Comparison of ENCODE assay signal across 23 mouse cellular contexts in the genomic region with DNA sequence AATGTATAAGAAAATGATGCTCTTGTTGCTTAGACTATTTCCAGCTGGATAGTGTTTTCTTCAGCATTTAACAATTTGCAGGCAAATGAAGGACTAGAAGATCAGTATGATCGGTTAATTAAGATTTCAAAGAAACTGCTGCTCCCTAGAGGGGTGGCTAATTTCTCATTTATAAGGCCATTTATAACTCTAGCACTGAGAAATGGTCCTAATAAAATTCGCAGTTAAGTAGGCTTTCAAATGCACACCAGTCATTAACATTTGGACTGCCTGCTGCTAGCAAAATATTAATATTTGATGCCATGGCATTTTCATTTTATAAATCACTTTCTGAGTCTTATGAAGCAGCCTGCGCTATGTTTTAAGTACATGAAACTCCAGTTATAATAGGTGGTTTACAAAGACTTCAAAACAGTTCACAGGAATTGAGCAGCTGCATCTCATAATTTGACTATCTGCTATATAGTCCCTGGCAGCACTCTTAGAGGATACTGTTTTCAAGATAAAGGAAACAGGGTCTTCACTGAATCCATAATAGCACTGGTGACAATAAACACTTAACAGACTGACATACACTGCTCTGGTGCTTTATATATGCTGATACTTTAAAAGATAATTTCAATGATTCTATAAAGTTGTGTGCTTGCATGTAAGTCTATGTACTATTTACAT.
DNase-seq lines count a peak whose midpoint lies in the region; ATAC-seq and TF ChIP-seq lines count a peak whose summit lies in the region.
"Had no signal": no experiment of that assay in that cellular context is flagged by ENCODE, and none has a peak within 500 bp of the region (broad histone marks: within the 10 kb centered on the region; RNA-seq: fewer than 3 reads in every experiment).

No protein-coding gene starts in this region.

- H3K36me3 ChIP-seq in hindbrain, embryonic 13.5 days: no peaks in the 10 kb centered on the region
- no peaks in the 10 kb centered on the region for H3K36me3 ChIP-seq in hindbrain, embryonic 12.5 days
- no peaks in the 10 kb centered on the region for H3K36me3 ChIP-seq in midbrain, embryonic 15.5 days (replicated peaks)
- no peaks in the 10 kb centered on the region for H3K36me3 ChIP-seq in midbrain, embryonic 13.5 days
- no peaks in the 10 kb centered on the region for H3K36me3 ChIP-seq in hindbrain, postnatal 0 days (ENCODE audit: insufficient read depth, low read length)
- H3K36me3 ChIP-seq in neural tube, embryonic 15.5 days: no peaks in the 10 kb centered on the region
- H3K36me3 ChIP-seq: embryonic facial prominence, embryonic 13.5 days; forebrain, embryonic 12.5 days; G1E; heart, embryonic 10.5 days had no signal

- peak; percentile 30 for DNase-seq in hindbrain, postnatal 0 days (ENCODE audit: low spot score)
- DNase-seq in spleen, postnatal 10 days (ENCODE audit: low spot score in 2 of 2): no peak
- DNase-seq: adrenal gland, adult 8-10 months; adrenal gland, postnatal 36 days; B cell, adult 2 months; cerebellum, adult 11 months; cerebellum, adult 8-10 months; cerebellum, postnatal 14 days; gastrocnemius, postnatal 10 days; heart, adult 18-20 months; heart, postnatal 10 days; heart, postnatal 4 days had no signal

- 0 out of 2 replicates have a peak overlapping the region, but pooled peaks have one; percentile 13 for H3K27ac ChIP-seq in hindbrain, embryonic 13.5 days
- H3K27ac ChIP-seq in hindbrain, embryonic 12.5 days: no peak overlapping the region
- no peak overlapping the region for H3K27ac ChIP-seq in midbrain, embryonic 15.5 days
- H3K27ac ChIP-seq in midbrain, embryonic 13.5 days: no peak overlapping the region
- no peak overlapping the region for H3K27ac ChIP-seq in hindbrain, postnatal 0 days
- H3K27ac ChIP-seq in neural tube, embryonic 15.5 days (replicated peaks): no peak overlapping the region
- H3K27ac ChIP-seq: embryonic facial prominence, embryonic 13.5 days; forebrain, embryonic 12.5 days; heart, embryonic 10.5 days had no signal

- H3K4me2 ChIP-seq in hindbrain, embryonic 13.5 days: no peak overlapping the region
- H3K4me2 ChIP-seq in hindbrain, embryonic 12.5 days (replicated peaks): no peak overlapping the region
- H3K4me2 ChIP-seq in midbrain, embryonic 15.5 days: no peak overlapping the region
- no peak overlapping the region for H3K4me2 ChIP-seq in midbrain, embryonic 13.5 days (replicated peaks)
- H3K4me2 ChIP-seq in hindbrain, postnatal 0 days (ENCODE audit: low read depth, low read length): no peak overlapping the region
- H3K4me2 ChIP-seq in neural tube, embryonic 15.5 days: no peak overlapping the region
- H3K4me2 ChIP-seq: embryonic facial prominence, embryonic 13.5 days; forebrain, embryonic 12.5 days had no signal

- no peaks in the 10 kb centered on the region for H3K9me3 ChIP-seq in hindbrain, embryonic 13.5 days
- H3K9me3 ChIP-seq in hindbrain, embryonic 12.5 days (replicated peaks): no peaks in the 10 kb centered on the region
- H3K9me3 ChIP-seq in midbrain, embryonic 15.5 days: no peaks in the 10 kb centered on the region
- no peaks in the 10 kb centered on the region for H3K9me3 ChIP-seq in midbrain, embryonic 13.5 days
- no peaks in the 10 kb centered on the region for H3K9me3 ChIP-seq in hindbrain, postnatal 0 days (ENCODE audit: low read length)
- H3K9me3 ChIP-seq in neural tube, embryonic 15.5 days (replicated peaks): no peaks in the 10 kb centered on the region
- H3K9me3 ChIP-seq: embryonic facial prominence, embryonic 13.5 days; forebrain, embryonic 12.5 days; G1E; heart, embryonic 10.5 days had no signal

- 50% methylated on average over 3 of the region's 3 CpGs for WGBS in hindbrain, embryonic 13.5 days
- WGBS in hindbrain, embryonic 12.5 days: 78% methylated on average over 3 of the region's 3 CpGs
- 49% methylated on average over 3 of the region's 3 CpGs for WGBS in midbrain, embryonic 15.5 days
- WGBS in midbrain, embryonic 13.5 days: 67% methylated on average over 3 of the region's 3 CpGs
- 55% methylated on average over 3 of the region's 3 CpGs for WGBS in hindbrain, postnatal 0 days
- WGBS in neural tube, embryonic 15.5 days: 38% methylated on average over 3 of the region's 3 CpGs

- no peaks in the 10 kb centered on the region for H3K27me3 ChIP-seq in hindbrain, embryonic 13.5 days
- no peaks in the 10 kb centered on the region for H3K27me3 ChIP-seq in hindbrain, embryonic 12.5 days
- no peaks in the 10 kb centered on the region for H3K27me3 ChIP-seq in midbrain, embryonic 15.5 days (replicated peaks)
- H3K27me3 ChIP-seq in midbrain, embryonic 13.5 days: no peaks in the 10 kb centered on the region
- no peaks in the 10 kb centered on the region for H3K27me3 ChIP-seq in hindbrain, postnatal 0 days (ENCODE audit: insufficient read depth, low read length)
- H3K27me3 ChIP-seq in neural tube, embryonic 15.5 days (replicated peaks): no peaks in the 10 kb centered on the region
- H3K27me3 ChIP-seq: embryonic facial prominence, embryonic 13.5 days; forebrain, embryonic 12.5 days had no signal

- no peaks in the 10 kb centered on the region; the same call in 1 of the 2 replicates for H3K4me1 ChIP-seq in hindbrain, embryonic 13.5 days (replicated peaks)
- no peaks in the 10 kb centered on the region for H3K4me1 ChIP-seq in hindbrain, embryonic 12.5 days
- H3K4me1 ChIP-seq in midbrain, embryonic 15.5 days: no peaks in the 10 kb centered on the region
- 0 out of 2 replicates have a peak, but pooled peaks cover 3% of the 10 kb centered on the region for H3K4me1 ChIP-seq in midbrain, embryonic 13.5 days (replicated peaks)
- H3K4me1 ChIP-seq in hindbrain, postnatal 0 days (ENCODE audit: insufficient read depth, low read length): no peaks in the 10 kb centered on the region
- H3K4me1 ChIP-seq in neural tube, embryonic 15.5 days: 0 out of 2 replicates have a peak, but pooled peaks cover 5% of the 10 kb centered on the region
- H3K4me1 ChIP-seq: embryonic facial prominence, embryonic 13.5 days; forebrain, embryonic 12.5 days; heart, embryonic 10.5 days had no signal

- H3K9ac ChIP-seq in hindbrain, embryonic 13.5 days: no peak overlapping the region
- no peak overlapping the region for H3K9ac ChIP-seq in hindbrain, embryonic 12.5 days
- no peak overlapping the region for H3K9ac ChIP-seq in midbrain, embryonic 15.5 days
- H3K9ac ChIP-seq in midbrain, embryonic 13.5 days (replicated peaks): no peak overlapping the region
- H3K9ac ChIP-seq in hindbrain, postnatal 0 days (replicated peaks; ENCODE audit: low read length): no peak overlapping the region
- no peak overlapping the region for H3K9ac ChIP-seq in neural tube, embryonic 15.5 days (replicated peaks)
- H3K9ac ChIP-seq: embryonic facial prominence, embryonic 13.5 days; forebrain, embryonic 12.5 days had no signal

- H3K4me3 ChIP-seq in hindbrain, embryonic 13.5 days: no peak overlapping the region
- H3K4me3 ChIP-seq in hindbrain, embryonic 12.5 days: no peak overlapping the region
- H3K4me3 ChIP-seq in midbrain, embryonic 15.5 days: no peak overlapping the region
- no peak overlapping the region for H3K4me3 ChIP-seq in midbrain, embryonic 13.5 days (replicated peaks)
- no peak overlapping the region for H3K4me3 ChIP-seq in hindbrain, postnatal 0 days (ENCODE audit: low read length)
- H3K4me3 ChIP-seq in neural tube, embryonic 15.5 days (replicated peaks): no peak overlapping the region
- H3K4me3 ChIP-seq: embryonic facial prominence, embryonic 13.5 days; forebrain, embryonic 12.5 days; heart, embryonic 10.5 days had no signal

- peak; percentile 76 for ATAC-seq in hindbrain, embryonic 13.5 days (ENCODE audit: low FRiP score)
- ATAC-seq in hindbrain, embryonic 12.5 days (ENCODE audit: low FRiP score): no peak
- ATAC-seq in midbrain, embryonic 15.5 days (replicated peaks): peak; percentile 71
- no peak for ATAC-seq in midbrain, embryonic 13.5 days
- ATAC-seq in hindbrain, postnatal 0 days: no peak
- peak; percentile 84 for ATAC-seq in neural tube, embryonic 15.5 days (ENCODE audit: low FRiP score)
- ATAC-seq: CD4-positive, CD25-positive, alpha-beta regulatory T cell, adult 4 months; forebrain, embryonic 16.5 days had no signal

- TF ChIP-seq CTCF in hindbrain, postnatal 0 days (IDR thresholded peaks at IDR 0.05; ENCODE audit: low read depth): no peak

Comparison
In these comparisons a context has a peak if more than half of its experiments do, and no peak if none do; other contexts are left out.
1. ATAC-seq: peak in hindbrain, embryonic 13.5 days (single experiment), midbrain, embryonic 15.5 days (single experiment) and neural tube, embryonic 15.5 days (single experiment); none in hindbrain, embryonic 12.5 days (single experiment), midbrain, embryonic 13.5 days (single experiment) and hindbrain, postnatal 0 days (single experiment).